Mouse (Mus musculus) retina, embryonic 14.5 days (tissue): Measurements from ENCODE around the gene Ralgps1.

Experiments
- DNase-seq: peaks from one replicate; pipeline ENCODE4 v3.0.0-alpha.2; 2015; ENCODE audit warnings: low spot score

Gene Ralgps1

GRCm38 (mm10) chr2:33237581-33237980, 133.7 kb downstream of the Ralgps1 start:
- no peak for DNase-seq

- no peak for DNase-seq
These were observed 136.4 kb downstream of the Ralgps1 start for GRCm38 (mm10) chr2:33234848-33235247.

DNA sequence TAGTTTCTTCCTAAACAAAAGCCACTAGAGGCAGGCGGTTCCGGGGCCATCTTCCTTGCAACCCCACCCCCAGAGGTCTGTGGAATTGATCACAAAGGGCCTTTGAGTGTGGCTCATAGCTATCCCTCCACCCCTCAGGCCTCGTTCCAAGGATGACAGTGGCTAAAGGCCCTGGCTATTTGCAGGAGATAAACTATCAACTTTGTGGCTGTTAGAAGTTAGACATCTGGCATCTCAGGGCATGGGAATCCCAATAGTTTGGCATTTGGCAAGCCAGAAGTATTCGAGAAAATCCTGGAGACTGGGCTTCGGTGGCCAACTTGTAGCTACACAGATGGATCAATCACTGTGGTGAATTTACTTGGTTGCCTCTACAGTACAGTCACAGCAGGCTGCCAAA, 137.4 kb downstream of the Ralgps1 start:
- DNase-seq, result no peak

DNA sequence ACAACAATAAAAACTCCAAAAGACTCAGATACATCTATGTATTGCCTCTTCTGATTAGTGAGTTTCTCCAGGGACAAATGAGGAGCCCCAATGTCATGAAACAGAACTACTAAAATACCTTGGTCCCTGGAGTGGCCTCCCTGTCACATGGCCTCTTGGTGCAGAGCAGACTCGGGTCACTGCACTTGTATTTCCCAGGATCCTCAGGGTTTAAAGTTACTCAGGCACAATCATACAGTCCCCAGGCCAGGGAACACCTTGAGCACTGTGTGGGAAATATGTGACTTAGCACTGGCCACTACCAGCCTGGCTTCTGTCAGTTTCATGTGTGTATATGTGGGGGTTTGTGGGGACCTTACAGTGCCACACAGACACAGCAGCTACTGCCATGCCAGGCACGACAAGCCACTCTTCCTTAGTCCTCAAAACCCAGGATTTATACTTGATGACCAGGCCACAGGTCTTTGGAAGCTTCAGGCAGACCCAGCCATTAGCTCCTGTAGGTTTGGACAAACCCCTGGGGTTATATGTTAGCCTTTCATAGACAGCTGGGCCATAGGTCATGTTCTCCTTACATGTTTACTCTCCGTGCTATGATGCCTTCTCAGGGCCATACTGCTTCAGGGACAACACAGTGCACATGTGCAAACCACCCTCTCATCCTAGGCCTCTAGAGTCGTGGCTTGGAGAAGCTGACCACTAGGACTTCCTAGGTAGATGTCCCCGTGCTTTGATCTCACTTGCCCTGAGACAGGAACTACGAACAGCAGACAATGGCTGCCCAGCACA, 138.3 kb downstream of the Ralgps1 start:
- no peak for DNase-seq

- no peak for DNase-seq
These were observed 139.5 kb downstream of the Ralgps1 start for GRCm38 (mm10) chr2:33231788-33232187.

DNA sequence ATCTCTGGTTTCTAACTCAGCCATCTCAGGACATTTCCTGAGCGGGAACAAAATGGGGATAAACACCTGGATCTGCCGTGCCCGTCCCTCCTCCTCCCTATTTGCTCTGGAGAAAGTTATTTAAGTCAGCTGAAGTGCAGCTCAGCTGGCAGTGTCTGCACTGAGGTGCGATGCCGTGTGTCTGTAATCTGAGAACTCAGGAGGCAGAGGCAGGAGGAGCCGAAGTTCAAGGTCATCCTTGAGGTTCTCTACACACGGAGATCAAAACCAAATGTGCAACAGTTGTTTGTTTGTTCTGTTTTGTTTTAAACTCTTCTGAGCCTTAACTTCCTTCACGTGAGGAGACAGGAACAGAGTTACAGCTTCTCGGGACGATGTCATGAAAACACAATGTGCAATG, 140.6 kb downstream of the Ralgps1 start:
- DNase-seq, result no peak

DNA sequence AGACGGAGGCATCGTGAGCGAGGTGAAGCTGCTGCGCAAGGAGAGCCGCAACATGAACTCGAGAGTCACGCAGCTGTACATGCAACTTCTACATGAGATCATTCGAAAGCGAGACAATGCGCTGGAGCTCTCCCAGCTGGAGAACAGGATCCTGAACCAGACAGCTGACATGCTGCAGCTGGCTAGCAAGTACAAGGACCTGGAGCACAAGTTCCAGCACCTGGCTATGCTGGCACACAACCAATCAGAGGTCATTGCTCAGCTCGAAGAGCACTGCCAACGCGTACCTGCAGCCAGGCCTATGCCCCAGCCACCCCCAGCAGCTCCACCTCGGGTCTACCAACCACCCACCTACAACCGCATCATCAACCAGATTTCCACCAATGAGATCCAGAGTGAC, 142.7 kb downstream of the Ralgps1 start:
- no peak for DNase-seq

- DNase-seq, result no peak
These were observed 143.2 kb downstream of the Ralgps1 start for GRCm38 (mm10) chr2:33228077-33228476.

DNA sequence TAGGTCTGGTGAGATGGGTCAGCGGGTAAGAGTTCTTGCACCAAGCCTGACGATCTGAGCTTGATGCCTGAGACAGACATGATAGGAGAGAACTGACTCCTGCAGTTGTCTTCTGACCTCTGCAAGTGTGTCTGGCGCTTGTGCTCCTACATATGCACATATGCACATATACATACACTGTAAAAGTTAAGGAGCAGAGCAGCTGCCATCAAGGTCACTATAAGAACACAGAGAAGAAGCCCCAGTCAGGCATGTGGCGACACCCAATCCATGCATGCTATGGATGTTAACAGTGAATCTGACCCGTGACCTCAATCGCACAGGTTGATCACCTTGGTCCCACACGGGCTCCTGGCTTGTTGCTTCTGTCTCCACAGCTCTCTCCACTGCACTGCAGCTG, 145.4 kb downstream of the Ralgps1 start:
- DNase-seq, result no peak

DNA sequence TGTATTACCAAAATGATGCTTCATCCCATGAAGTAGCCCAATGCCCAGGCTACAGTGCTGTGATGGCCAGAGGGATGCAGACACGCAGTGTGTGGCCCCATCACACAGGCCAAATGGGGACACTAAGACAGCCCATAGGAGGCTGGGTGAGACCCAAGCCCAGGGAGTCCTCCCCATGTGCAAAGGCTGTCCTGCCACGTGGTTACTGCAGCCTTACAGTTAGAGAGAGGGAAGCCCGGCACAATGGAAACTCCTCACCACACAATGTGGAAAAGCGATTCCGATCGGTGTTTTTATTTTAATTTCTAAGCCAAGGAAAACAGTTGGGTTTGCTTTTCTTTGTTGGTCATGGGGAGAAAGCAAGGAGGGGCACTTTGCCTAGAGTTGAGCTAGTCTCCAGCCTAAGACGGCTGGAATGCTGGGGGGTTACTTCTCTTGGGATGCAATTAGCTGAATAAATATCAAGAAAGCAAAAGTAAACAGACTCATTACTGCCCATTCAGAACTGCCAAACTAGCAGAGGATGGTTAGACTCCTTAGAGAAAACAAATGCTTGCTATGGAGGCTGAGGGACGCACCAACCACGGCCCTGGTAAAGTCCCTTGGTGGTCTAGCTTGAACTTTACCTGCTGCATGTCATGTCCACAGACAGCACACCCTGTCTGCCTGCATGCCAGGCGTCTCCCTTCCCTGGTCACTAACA, 147.5 kb downstream of the Ralgps1 start:
- no peak for DNase-seq

GRCm38 (mm10) chr2:33222480-33222879, 148.8 kb downstream of the Ralgps1 start:
- no peak for DNase-seq

GRCm38 (mm10) chr2:33221339-33221900, 149.9 kb downstream of the Ralgps1 start:
- no peak for DNase-seq

DNA sequence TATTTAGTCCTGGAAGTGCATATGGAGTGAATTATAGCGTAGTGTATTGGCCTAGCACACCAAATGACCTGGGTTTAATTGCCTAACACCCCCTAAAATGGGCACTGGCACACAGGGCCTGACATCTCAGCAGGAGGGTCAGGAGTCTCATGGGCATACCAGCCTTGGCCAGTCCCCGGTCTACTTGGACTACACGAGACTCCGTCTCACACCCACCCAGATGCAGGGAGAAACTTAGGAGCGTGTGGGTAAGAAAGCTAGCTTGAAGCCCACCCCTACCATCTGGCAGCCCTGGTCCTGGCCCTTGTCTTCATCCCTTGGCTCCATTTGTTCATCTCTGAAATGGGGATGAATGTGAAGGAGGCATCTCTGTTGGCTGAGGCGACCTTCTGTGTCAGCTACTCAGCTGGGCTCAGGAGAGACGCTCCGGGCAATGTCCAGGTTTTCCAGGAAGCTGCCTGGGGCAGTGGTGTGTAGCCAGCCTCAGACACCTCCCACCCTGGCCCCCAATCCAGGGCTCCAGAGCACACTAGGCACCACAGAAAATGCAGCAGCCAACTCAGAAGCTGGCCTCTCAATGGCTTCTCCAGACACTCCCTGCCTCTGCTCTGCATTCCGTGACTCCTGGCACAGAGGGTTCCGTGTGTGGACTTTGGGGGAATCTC, 150.5 kb downstream of the Ralgps1 start:
- DNase-seq, result no peak

DNA sequence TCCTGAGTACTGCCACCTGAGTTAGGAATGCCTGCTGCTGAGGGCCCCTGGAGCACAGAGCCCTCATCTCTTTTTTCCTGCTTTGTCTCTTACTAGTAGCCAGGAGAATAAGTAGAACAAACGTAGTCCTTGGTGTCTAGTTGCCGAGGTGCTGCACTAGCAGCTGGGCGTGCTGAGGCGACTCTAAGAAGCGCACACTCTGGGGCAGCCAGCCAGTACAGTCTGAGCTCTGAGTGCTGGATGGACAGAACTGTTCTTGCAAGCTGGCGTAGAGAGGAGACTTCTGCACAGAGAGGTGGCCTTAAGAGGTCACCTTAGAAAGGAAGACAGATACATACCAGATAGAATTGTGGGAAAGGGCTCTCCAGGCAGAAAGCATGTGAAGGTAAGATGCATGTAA, 151.0 kb downstream of the Ralgps1 start:
- no peak for DNase-seq

- no peak for DNase-seq
These were observed 151.6 kb downstream of the Ralgps1 start for GRCm38 (mm10) chr2:33219637-33220036.

DNA sequence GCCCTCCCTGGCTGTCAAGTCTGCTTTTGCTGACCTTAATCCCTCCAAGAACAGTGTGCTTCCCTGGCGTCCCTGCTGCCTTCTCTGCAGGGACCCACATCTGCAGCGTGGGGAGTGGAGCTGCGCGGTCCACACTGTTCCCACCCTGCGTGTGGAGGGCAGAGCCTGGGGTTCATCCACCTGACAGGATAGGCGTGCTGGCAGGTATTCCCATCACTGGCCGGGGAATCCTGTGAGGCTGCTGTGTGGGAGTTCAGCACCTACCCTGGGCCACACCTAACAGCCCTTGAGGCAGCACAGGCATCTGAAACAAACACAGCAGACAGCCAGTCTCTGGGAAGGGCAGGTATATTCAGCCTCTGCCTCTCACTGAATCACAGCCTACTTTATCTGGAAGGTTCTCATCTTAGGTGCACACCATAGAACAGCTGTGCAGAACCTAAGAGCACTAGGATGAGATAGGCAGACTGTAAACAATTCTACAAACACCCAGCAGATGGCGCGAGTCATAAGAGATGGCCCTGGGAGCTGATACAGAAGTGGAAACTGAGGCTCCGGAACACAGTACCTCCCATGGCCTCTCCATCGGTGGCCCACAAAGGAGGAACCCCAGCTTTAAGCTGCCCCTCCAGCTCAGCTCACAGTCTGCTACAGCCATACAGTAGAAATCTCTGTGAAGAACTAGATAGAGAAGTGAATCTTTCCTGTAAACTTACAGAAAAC, 152.2 kb downstream of the Ralgps1 start:
- peak; percentile 72 for DNase-seq

- DNase-seq, result no peak
These were observed 153.9 kb downstream of the Ralgps1 start for GRCm38 (mm10) chr2:33217425-33217794.

DNA sequence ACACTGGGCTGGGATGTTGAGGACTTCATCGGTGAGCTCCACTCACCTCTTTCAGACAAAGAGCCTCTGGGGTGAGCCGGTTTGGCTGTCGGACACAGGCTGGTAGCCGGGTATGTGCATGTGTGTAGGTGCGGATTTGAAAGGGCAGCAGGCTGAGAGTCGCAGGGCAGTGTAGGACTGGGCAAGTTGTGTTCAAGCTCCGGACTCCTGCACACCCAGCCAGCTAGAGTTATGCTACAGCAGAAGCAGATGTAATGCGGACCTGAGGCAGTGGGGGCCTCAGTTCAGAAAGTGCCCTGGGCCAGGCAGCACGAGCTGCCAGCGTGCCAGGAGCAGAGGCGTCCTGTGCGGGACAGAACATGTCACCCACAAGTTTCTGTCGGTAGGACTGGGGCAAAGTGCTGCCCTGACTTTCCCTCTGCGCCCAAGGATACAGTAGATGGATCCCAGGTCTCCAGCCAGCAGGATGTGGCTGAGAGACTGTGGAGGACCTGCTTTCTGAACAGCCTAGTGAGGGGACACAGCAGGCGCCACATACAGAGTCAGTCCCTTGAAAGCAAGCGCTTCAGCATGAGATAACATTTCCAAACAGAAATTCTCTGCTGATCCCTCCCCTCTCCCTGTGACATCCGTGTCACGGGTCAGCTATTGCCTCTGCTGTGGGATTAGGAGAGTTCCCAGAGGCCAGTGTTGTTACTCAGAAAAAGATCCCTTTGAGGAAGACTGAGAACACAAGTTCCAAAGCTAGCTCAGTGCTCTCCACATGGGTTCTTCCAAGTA, 154.5 kb downstream of the Ralgps1 start:
- DNase-seq, result no peak

GRCm38 (mm10) chr2:33215700-33216509, 155.4 kb downstream of the Ralgps1 start, which contains the start of gene Angptl2:
Angptl2 (plus strand) TSS chr2:33216069.
- DNase-seq, result peak; percentile 94

DNA sequence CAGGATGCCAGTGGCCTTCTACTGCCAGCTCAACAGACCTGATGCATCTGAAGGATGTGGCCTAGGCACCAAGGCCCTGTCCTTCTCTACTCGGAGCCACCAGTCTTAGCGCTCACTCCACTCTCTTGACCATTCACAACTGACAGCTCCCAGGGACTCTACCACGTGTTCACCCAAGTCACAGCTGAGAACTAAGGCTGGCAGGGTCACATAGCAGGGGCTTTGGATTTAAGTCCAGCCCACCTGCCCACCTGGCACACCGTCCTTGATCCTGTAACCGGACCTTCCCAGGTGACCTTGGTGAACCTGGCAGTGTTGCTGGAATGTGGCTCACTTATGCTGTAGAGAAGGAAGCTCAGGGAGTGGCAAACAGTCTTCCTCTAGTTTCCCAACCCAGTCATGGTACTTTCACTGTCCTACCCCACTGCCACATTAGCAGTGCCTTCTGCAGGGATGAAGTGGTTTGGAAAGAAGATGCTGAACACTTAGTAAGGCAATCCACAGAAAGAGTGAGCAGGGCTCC, 156.0 kb downstream of the Ralgps1 start:
- DNase-seq, result no peak
